Mouse (Mus musculus): ENCODE data around the gene Rnf41.

Rnf41 gene

GRCm38 (mm10) chr10:128488776-128489175 lies 77.3 kb downstream of the Rnf41 start:
- no peak for DNase-seq

GRCm38 (mm10) chr10:128489380-128489779 lies 77.9 kb downstream of the Rnf41 start:
- DNase-seq, result no peak

- DNase-seq, result no peak
Measured at GRCm38 (mm10) chr10:128489785-128490184, 78.3 kb downstream of the Rnf41 start.

DNA sequence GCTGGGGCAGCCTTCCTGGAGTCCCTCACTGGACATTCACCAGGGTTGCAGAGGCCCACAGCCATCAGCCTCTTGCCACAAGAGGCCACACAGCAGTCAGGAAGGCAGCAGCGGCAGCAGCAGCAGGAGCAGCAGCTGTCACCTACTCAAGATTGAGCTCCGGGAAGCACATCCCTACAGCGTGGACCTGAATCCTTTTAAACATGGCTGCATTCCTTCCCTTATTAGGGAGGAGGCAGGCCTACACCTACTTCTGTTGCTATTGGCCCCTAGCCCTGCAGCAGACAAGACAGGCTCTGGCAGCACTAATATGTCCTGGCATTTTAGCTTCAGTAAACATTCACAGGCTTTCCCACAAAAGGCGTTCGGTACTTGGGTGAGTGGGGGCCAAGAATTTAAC lies 78.8 kb downstream of the Rnf41 start:
- peak; percentile 41 for DNase-seq

DNA sequence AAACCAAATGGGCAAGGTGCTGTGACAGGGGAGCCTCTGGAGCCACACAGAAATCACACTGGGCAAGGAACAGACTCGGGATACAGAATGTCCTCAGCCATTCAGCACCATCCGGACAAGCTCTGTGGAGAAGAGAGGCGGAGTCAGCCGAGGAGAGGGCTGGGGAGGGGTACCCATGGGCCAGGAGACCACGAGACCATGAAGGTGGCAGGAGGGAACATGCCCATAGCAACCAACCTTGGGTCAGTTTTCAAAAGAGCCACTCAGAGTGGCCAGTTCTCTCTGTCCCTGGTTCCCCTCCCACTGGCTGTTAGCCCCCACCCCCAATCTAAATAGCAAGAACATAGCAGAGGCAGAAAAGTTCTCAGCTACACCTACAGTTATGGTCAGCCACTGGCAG lies 79.5 kb downstream of the Rnf41 start:
- DNase-seq, result no peak
